In the genomic region with DNA sequence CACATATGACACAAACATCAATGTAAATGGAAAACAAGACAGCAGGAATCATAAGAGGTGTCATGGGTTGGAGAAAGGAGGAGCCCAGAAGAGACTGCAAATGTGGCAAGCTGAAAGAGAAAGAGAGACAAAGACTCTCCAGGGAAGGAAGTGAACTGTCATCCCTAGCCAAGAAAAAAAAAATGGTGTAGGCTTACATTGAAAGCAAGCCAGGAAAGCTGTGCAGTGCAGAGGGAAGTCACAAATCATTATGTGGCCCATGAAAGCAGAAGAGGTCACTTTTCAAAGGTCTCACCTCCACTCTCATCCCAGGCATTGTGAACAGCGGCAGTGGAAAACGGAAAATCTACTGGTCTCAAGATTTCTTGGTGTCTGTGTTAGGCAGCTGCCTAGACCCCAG, we compare ENCODE assay signal across 23 mouse cellular contexts. TPM values are rescaled to one million over a fixed set of nuclear protein-coding genes. Genes with fewer than 3 reads are reported as not detected.
DNase-seq lines count a peak whose midpoint lies in the region; ATAC-seq and TF ChIP-seq lines count a peak whose summit lies in the region.
"Had no signal": no experiment of that assay in that cellular context is flagged by ENCODE, and none has a peak within 500 bp of the region (broad histone marks: within the 10 kb centered on the region; RNA-seq: fewer than 3 reads in every experiment).

No protein-coding gene starts in this region.

- H3K4me1 ChIP-seq in midbrain, postnatal 0 days (ENCODE audit: insufficient read depth, low read length) = no peaks in the 10 kb centered on the region
- H3K4me1 ChIP-seq in midbrain, embryonic 14.5 days (ENCODE audit: control insufficient read depth, insufficient read depth, low read length) = no peaks in the 10 kb centered on the region
- H3K4me1 ChIP-seq in kidney, postnatal 0 days (replicated peaks; ENCODE audit: insufficient read depth, low read length) = no peaks in the 10 kb centered on the region
- no peaks in the 10 kb centered on the region for H3K4me1 ChIP-seq in midbrain, embryonic 13.5 days (replicated peaks)
- H3K4me1 ChIP-seq: embryonic facial prominence, embryonic 13.5 days; heart, embryonic 15.5 days; hindbrain, embryonic 10.5 days; midbrain, embryonic 12.5 days; neural tube, embryonic 15.5 days had no signal

- DNase-seq in adrenal gland, adult 8-10 months = peak; percentile 2
- no peak for DNase-seq in adrenal gland, postnatal 4 days (ENCODE audit: low spot score in 2 of 2)
- peak; percentile 27 for DNase-seq in midbrain, postnatal 0 days (ENCODE audit: low spot score)
- DNase-seq in midbrain, embryonic 14.5 days = no peak
- peak; percentile 31 for DNase-seq in kidney, postnatal 0 days (ENCODE audit: low spot score)
- no peak for DNase-seq in right cerebral cortex, adult 2 months (ENCODE audit: low spot score in 2 of 2)
- DNase-seq: cerebellum, adult 9-11 months; gastrocnemius, postnatal 14 days; heart, adult 2 months; lung, adult 2 months; right cerebral cortex, postnatal 14 days; spleen, adult 18-20 months; thymus, postnatal 25 days had no signal

- no peak for TF ChIP-seq CTCF in midbrain, postnatal 0 days (IDR thresholded peaks at IDR 0.05)
- TF ChIP-seq CTCF in kidney, postnatal 0 days (IDR thresholded peaks at IDR 0.05; ENCODE audit: low read depth) = no peak

- no peaks in the 10 kb centered on the region for H3K36me3 ChIP-seq in midbrain, postnatal 0 days (ENCODE audit: insufficient read depth, low read length)
- no peaks in the 10 kb centered on the region for H3K36me3 ChIP-seq in midbrain, embryonic 14.5 days (ENCODE audit: control insufficient read depth, insufficient read depth, low read length)
- no peaks in the 10 kb centered on the region for H3K36me3 ChIP-seq in kidney, postnatal 0 days (ENCODE audit: insufficient read depth, low read length)
- H3K36me3 ChIP-seq in midbrain, embryonic 13.5 days = no peaks in the 10 kb centered on the region
- H3K36me3 ChIP-seq: embryonic facial prominence, embryonic 13.5 days; heart, embryonic 15.5 days; hindbrain, embryonic 10.5 days; midbrain, embryonic 12.5 days; neural tube, embryonic 15.5 days had no signal

- H3K4me3 ChIP-seq in midbrain, postnatal 0 days (ENCODE audit: low read depth, low read length) = no peak overlapping the region
- no peak overlapping the region for H3K4me3 ChIP-seq in midbrain, embryonic 14.5 days (replicated peaks; ENCODE audit: low read depth, low read length)
- H3K4me3 ChIP-seq in kidney, postnatal 0 days (replicated peaks; ENCODE audit: low read depth, low read length) = no peak overlapping the region
- no peak overlapping the region for H3K4me3 ChIP-seq in midbrain, embryonic 13.5 days (replicated peaks)
- H3K4me3 ChIP-seq: embryonic facial prominence, embryonic 13.5 days; heart, adult 2 months; heart, embryonic 15.5 days; hindbrain, embryonic 10.5 days; midbrain, embryonic 12.5 days; neural tube, embryonic 15.5 days had no signal

- H3K27ac ChIP-seq in midbrain, postnatal 0 days (ENCODE audit: low read depth, low read length) = no peak overlapping the region
- H3K27ac ChIP-seq in midbrain, embryonic 14.5 days (replicated peaks; ENCODE audit: low read depth, low read length) = no peak overlapping the region
- no peak overlapping the region for H3K27ac ChIP-seq in kidney, postnatal 0 days
- no peak overlapping the region for H3K27ac ChIP-seq in midbrain, embryonic 13.5 days
- H3K27ac ChIP-seq: embryonic facial prominence, embryonic 13.5 days; heart, adult 2 months; heart, embryonic 15.5 days; hindbrain, embryonic 10.5 days; macrophage; midbrain, embryonic 12.5 days; neural tube, embryonic 15.5 days had no signal

- WGBS in midbrain, postnatal 0 days = 74% methylated on average over 2 of the region's 2 CpGs
- 71% methylated on average over 2 of the region's 2 CpGs for WGBS in midbrain, embryonic 14.5 days
- WGBS in kidney, postnatal 0 days = 41% methylated on average over 2 of the region's 2 CpGs
- 80% methylated on average over 2 of the region's 2 CpGs for WGBS in midbrain, embryonic 13.5 days

- H3K27me3 ChIP-seq in midbrain, postnatal 0 days (ENCODE audit: insufficient read depth, low read length) = no peaks in the 10 kb centered on the region
- H3K27me3 ChIP-seq in midbrain, embryonic 14.5 days (ENCODE audit: control insufficient read depth, insufficient read depth, low read length) = no peaks in the 10 kb centered on the region
- no peaks in the 10 kb centered on the region for H3K27me3 ChIP-seq in kidney, postnatal 0 days (ENCODE audit: insufficient read depth, low read length)
- H3K27me3 ChIP-seq in midbrain, embryonic 13.5 days = no peaks in the 10 kb centered on the region
- H3K27me3 ChIP-seq: embryonic facial prominence, embryonic 13.5 days; heart, embryonic 15.5 days; midbrain, embryonic 12.5 days; neural tube, embryonic 15.5 days had no signal

- H3K9ac ChIP-seq in midbrain, postnatal 0 days (replicated peaks; ENCODE audit: low read length, poor library complexity, severe bottlenecking) = no peak overlapping the region
- no peak overlapping the region for H3K9ac ChIP-seq in midbrain, embryonic 14.5 days (replicated peaks; ENCODE audit: low read length)
- no peak overlapping the region for H3K9ac ChIP-seq in kidney, postnatal 0 days (ENCODE audit: low read depth, low read length)
- H3K9ac ChIP-seq in midbrain, embryonic 13.5 days (replicated peaks) = no peak overlapping the region
- H3K9ac ChIP-seq: embryonic facial prominence, embryonic 13.5 days; heart, embryonic 15.5 days; midbrain, embryonic 12.5 days; neural tube, embryonic 15.5 days had no signal

- no peaks in the 10 kb centered on the region for H3K9me3 ChIP-seq in midbrain, postnatal 0 days (ENCODE audit: low read length)
- no peaks in the 10 kb centered on the region for H3K9me3 ChIP-seq in midbrain, embryonic 14.5 days (ENCODE audit: control insufficient read depth, low read length)
- no peaks in the 10 kb centered on the region for H3K9me3 ChIP-seq in kidney, postnatal 0 days (replicated peaks; ENCODE audit: low read length)
- H3K9me3 ChIP-seq in midbrain, embryonic 13.5 days = no peaks in the 10 kb centered on the region
- H3K9me3 ChIP-seq: embryonic facial prominence, embryonic 13.5 days; heart, embryonic 15.5 days; hindbrain, embryonic 10.5 days; midbrain, embryonic 12.5 days; neural tube, embryonic 15.5 days had no signal

- ATAC-seq in midbrain, postnatal 0 days (ENCODE audit: low FRiP score) = no peak
- no peak for ATAC-seq in midbrain, embryonic 14.5 days (ENCODE audit: low FRiP score, low TSS enrichment)
- ATAC-seq in kidney, postnatal 0 days (replicated peaks; ENCODE audit: low FRiP score, low read depth) = no peak
- ATAC-seq in activated CD4-positive, CD25-positive, alpha-beta regulatory T cell, adult 4 months = no peak
- ATAC-seq in midbrain, embryonic 13.5 days = no peak
- ATAC-seq: forebrain, embryonic 14.5 days had no signal

- no peak overlapping the region for H3K4me2 ChIP-seq in midbrain, postnatal 0 days (ENCODE audit: low read depth, low read length, poor library complexity, severe bottlenecking)
- no peak overlapping the region for H3K4me2 ChIP-seq in midbrain, embryonic 14.5 days (ENCODE audit: low read length)
- H3K4me2 ChIP-seq in kidney, postnatal 0 days (ENCODE audit: low read length) = no peak overlapping the region
- H3K4me2 ChIP-seq in midbrain, embryonic 13.5 days (replicated peaks) = no peak overlapping the region
- H3K4me2 ChIP-seq: embryonic facial prominence, embryonic 13.5 days; heart, embryonic 15.5 days; liver, embryonic 11.5 days; midbrain, embryonic 12.5 days; neural tube, embryonic 15.5 days had no signal

RNA-seq across cellular contexts. Expression of a gene that starts 27.5 kb away (rescaled TPM):
- 10 to 100 TPM in 1 of 4 experiments, 1 to 10 TPM in 3; 7.9 to 14.3 (median 8.5) TPM for total RNA-seq in adrenal gland, adult 8-10 months (2022)
- total RNA-seq in adrenal gland, postnatal 4 days (2021) = 10 to 100 TPM in 1 of 2 experiments, 1 to 10 TPM in 1; 9.6 to 10.6 TPM
- 9.8 TPM in 2 replicates for total RNA-seq in midbrain, postnatal 0 days (2014; rRNA removed)
- 4.9 and 5.3 TPM in 2 replicates for polyA plus RNA-seq in midbrain, postnatal 0 days (2015; fragmentation: Nextera tagmentation; extraction: Ambion mirVana)
- 6.2 and 7.2 TPM in 2 replicates for polyA plus RNA-seq in midbrain, embryonic 14.5 days (2014; fragmentation: Nextera tagmentation; extraction: Ambion mirVana)
- polyA plus RNA-seq in kidney, postnatal 0 days (2015; fragmentation: Nextera tagmentation; extraction: Ambion mirVana) = 2.8 and 3.5 TPM in 2 replicates
- 1 to 10 TPM in 1 of 2 experiments, under 1 TPM in 1; 0.98 to 1.3 TPM for polyA plus RNA-seq in activated CD4-positive, CD25-positive, alpha-beta regulatory T cell, adult 4 months (2017; shearing (Covaris generic))
- polyA plus RNA-seq in midbrain, embryonic 13.5 days (2015; fragmentation: Nextera tagmentation; extraction: Ambion mirVana) = 5.0 and 5.4 TPM in 2 replicates

Comparison
In these comparisons a context has a peak if more than half of its experiments do, and no peak if none do; other contexts are left out.
1. DNase-seq: peak in adrenal gland, adult 8-10 months (single experiment), midbrain, postnatal 0 days (single experiment) and kidney, postnatal 0 days (single experiment); none in adrenal gland, postnatal 4 days (0 of 2), midbrain, embryonic 14.5 days (single experiment) and right cerebral cortex, adult 2 months (0 of 2).